In genomic region chr3:39249224-39249892, GRCm38 (mm10) we compare ENCODE assay signal across 10 mouse cellular contexts.
A peak's percentile ranks its signal among the peaks of the same experiment; 100 is the strongest.
DNase-seq lines count a peak whose midpoint lies in the region; ATAC-seq and TF ChIP-seq lines count a peak whose summit lies in the region.
"Had no signal": no experiment of that assay in that cellular context is flagged by ENCODE, and none has a peak within 500 bp of the region (broad histone marks: within the 10 kb centered on the region; RNA-seq: fewer than 3 reads in every experiment).

No protein-coding gene starts in this region.

- intact Hi-C loops in heart, postnatal 25 days (cut with DNase I) = loop anchor here (2.0 kb wide), 1 partner anchor 15 kb away; no protein-coding TSS in a partner anchor
- intact Hi-C loops in heart, postnatal 14 days (cut with DNase I) = no loop called here

- H3K27me3 ChIP-seq in heart, embryonic 12.5 days (replicated peaks) = no peaks in the 10 kb centered on the region
- H3K27me3 ChIP-seq in lung, embryonic 15.5 days = no peaks in the 10 kb centered on the region
- H3K27me3 ChIP-seq in lung, postnatal 0 days (replicated peaks; ENCODE audit: insufficient read depth, low read length) = no peaks in the 10 kb centered on the region
- H3K27me3 ChIP-seq in forebrain, embryonic 10.5 days (ENCODE audit: poor library complexity, severe bottlenecking) = no peaks in the 10 kb centered on the region

- DNase-seq in heart, postnatal 25 days (ENCODE audit: low spot score) = no peak
- DNase-seq in lung, postnatal 0 days (ENCODE audit: low spot score) = no peak
- DNase-seq in forebrain, embryonic 10.5 days (ENCODE audit: extremely low spot score, low spot score) = no peak
- peak; percentile 4 to 17 for DNase-seq in heart, postnatal 14 days
- DNase-seq in adrenal gland, postnatal 4 days (ENCODE audit: low spot score in 2 of 2) = no peak
- DNase-seq in urinary bladder, postnatal 25 days (ENCODE audit: low spot score) = no peak
- DNase-seq: gastrocnemius, adult 2 months; right cerebral cortex, postnatal 14 days had no signal

- peak overlapping the region; percentile 49 for H3K4me2 ChIP-seq in heart, embryonic 12.5 days
- no peak overlapping the region for H3K4me2 ChIP-seq in lung, embryonic 15.5 days
- no peak overlapping the region for H3K4me2 ChIP-seq in lung, postnatal 0 days (replicated peaks; ENCODE audit: low read depth, low read length)

- no peak for TF ChIP-seq EP300 in lung, postnatal 0 days (IDR thresholded peaks at IDR 0.05)

- H3K4me3 ChIP-seq in heart, embryonic 12.5 days = no peak overlapping the region
- H3K4me3 ChIP-seq in lung, embryonic 15.5 days = no peak overlapping the region
- no peak overlapping the region for H3K4me3 ChIP-seq in lung, postnatal 0 days (ENCODE audit: low read depth, low read length)
- no peak overlapping the region for H3K4me3 ChIP-seq in forebrain, embryonic 10.5 days
- H3K4me3 ChIP-seq: gastrocnemius, adult 2 months had no signal

- H3K9ac ChIP-seq in heart, embryonic 12.5 days = no peak overlapping the region
- H3K9ac ChIP-seq in lung, embryonic 15.5 days = no peak overlapping the region
- H3K9ac ChIP-seq in lung, postnatal 0 days (replicated peaks; ENCODE audit: low read depth) = no peak overlapping the region

- no peak for TF ChIP-seq CTCF in lung, postnatal 0 days (IDR thresholded peaks at IDR 0.05)

- peaks cover 15% of the 10 kb centered on the region for H3K4me1 ChIP-seq in heart, embryonic 12.5 days (replicated peaks)
- peaks cover 5% of the 10 kb centered on the region; the same call in 1 of the 2 replicates for H3K4me1 ChIP-seq in lung, embryonic 15.5 days
- no peaks in the 10 kb centered on the region for H3K4me1 ChIP-seq in lung, postnatal 0 days (ENCODE audit: insufficient read depth, low read depth, low read length)
- H3K4me1 ChIP-seq in forebrain, embryonic 10.5 days = peaks cover 6% of the 10 kb centered on the region; the same call in 1 of the 2 replicates

- peak overlapping the region; percentile 82 for H3K27ac ChIP-seq in heart, embryonic 12.5 days (ENCODE audit: poor library complexity, severe bottlenecking)
- H3K27ac ChIP-seq in lung, embryonic 15.5 days = 0 out of 2 replicates have a peak overlapping the region, but pooled peaks have one; percentile 18
- H3K27ac ChIP-seq in lung, postnatal 0 days (ENCODE audit: low read length) = no peak overlapping the region
- peak overlapping the region; percentile 44; the same call in 1 of the 2 replicates for H3K27ac ChIP-seq in forebrain, embryonic 10.5 days
- H3K27ac ChIP-seq: gastrocnemius, adult 2 months had no signal

- ATAC-seq in heart, embryonic 12.5 days (ENCODE audit: insufficient number of reproducible peaks, low FRiP score) = peak; percentile 61; the same call in 1 of the 2 replicates
- peak; percentile 49 for ATAC-seq in lung, embryonic 15.5 days (ENCODE audit: borderline replicate concordance, extremely low read depth, low FRiP score, low TSS enrichment)
- no peak; the same call in 1 of the 2 replicates for ATAC-seq in lung, postnatal 0 days

- no peaks in the 10 kb centered on the region for H3K9me3 ChIP-seq in heart, embryonic 12.5 days (replicated peaks)
- H3K9me3 ChIP-seq in lung, embryonic 15.5 days = no peaks in the 10 kb centered on the region
- no peaks in the 10 kb centered on the region for H3K9me3 ChIP-seq in lung, postnatal 0 days (ENCODE audit: low read length)
- no peaks in the 10 kb centered on the region for H3K9me3 ChIP-seq in forebrain, embryonic 10.5 days

- no peaks in the 10 kb centered on the region for H3K36me3 ChIP-seq in heart, embryonic 12.5 days
- no peaks in the 10 kb centered on the region for H3K36me3 ChIP-seq in lung, embryonic 15.5 days
- H3K36me3 ChIP-seq in lung, postnatal 0 days (ENCODE audit: insufficient read depth, low read length) = no peaks in the 10 kb centered on the region
- H3K36me3 ChIP-seq in forebrain, embryonic 10.5 days (replicated peaks) = no peaks in the 10 kb centered on the region

- 28% methylated on average over 4 of the region's 4 CpGs for WGBS in heart, embryonic 12.5 days
- WGBS in lung, embryonic 15.5 days = 56% methylated on average over 4 of the region's 4 CpGs
- WGBS in lung, postnatal 0 days = 50% methylated on average over 4 of the region's 4 CpGs
- 83% methylated on average over 4 of the region's 4 CpGs for WGBS in forebrain, embryonic 10.5 days

Comparison
In these comparisons a context has a peak if more than half of its experiments do, and no peak if none do; other contexts are left out.
1. DNase-seq: peak in heart, postnatal 14 days (2 of 2); none in heart, postnatal 25 days (single experiment), lung, postnatal 0 days (single experiment), forebrain, embryonic 10.5 days (single experiment), adrenal gland, postnatal 4 days (0 of 2) and urinary bladder, postnatal 25 days (single experiment).